In genomic region chr11:85311645-85312490, GRCm38 (mm10) we compare ENCODE assay signal across 8 mouse cellular contexts. TPM values are rescaled to one million over a fixed set of nuclear protein-coding genes. Genes with fewer than 3 reads are reported as not detected.
DNase-seq lines count a peak whose midpoint lies in the region; ATAC-seq and TF ChIP-seq lines count a peak whose summit lies in the region.

No protein-coding gene starts in this region.

- DNase-seq in CD8-positive naive resting alpha-beta T cell, adult 2 months (ENCODE audit: low read depth in 2 of 2, low spot score in 2 of 2), result peak; percentile 32 to 55
- peak; percentile 56 to 73 (median 59) for DNase-seq in liver, embryonic 14.5 days (ENCODE audit: low read depth in 3 of 3, low spot score in 3 of 3)
- DNase-seq in neural tube, embryonic 11.5 days (ENCODE audit: low spot score), result peak; percentile 69

- H3K4me1 ChIP-seq in bone marrow macrophage, adult 2 months (ENCODE audit: control insufficient read depth, insufficient read depth, low read length), result peaks cover 19% of the 10 kb centered on the region
- peaks cover 7% of the 10 kb centered on the region for H3K4me1 ChIP-seq in embryonic facial prominence, embryonic 15.5 days
- peaks cover 11% of the 10 kb centered on the region for H3K4me1 ChIP-seq in heart, embryonic 12.5 days (replicated peaks)
- H3K4me1 ChIP-seq in kidney, embryonic 15.5 days, result peaks cover 26% of the 10 kb centered on the region
- H3K4me1 ChIP-seq in liver, embryonic 14.5 days (replicated peaks; ENCODE audit: control insufficient read depth in 2 of 2, insufficient read depth in 2 of 2, low read length in 1 of 2), result peaks cover 12 to 15% of the 10 kb centered on the region in 2 experiments
- peaks cover 7% of the 10 kb centered on the region; the same call in 1 of the 2 replicates for H3K4me1 ChIP-seq in neural tube, embryonic 11.5 days (ENCODE audit: control insufficient read depth, insufficient read depth, low read length)
- H3K4me1 ChIP-seq in testis, adult 2 months (ENCODE audit: control insufficient read depth, insufficient read depth, low read length), result no peaks in the 10 kb centered on the region; the same call in 1 of the 2 replicates

- peak overlapping the region; percentile 83 for H3K4me2 ChIP-seq in embryonic facial prominence, embryonic 15.5 days (replicated peaks)
- peak overlapping the region; percentile 93 for H3K4me2 ChIP-seq in heart, embryonic 12.5 days
- peak overlapping the region; percentile 87 for H3K4me2 ChIP-seq in kidney, embryonic 15.5 days
- H3K4me2 ChIP-seq in liver, embryonic 14.5 days (ENCODE audit: low read depth), result peak overlapping the region; percentile 87
- peak overlapping the region; percentile 41 for H3K4me2 ChIP-seq in neural tube, embryonic 11.5 days (ENCODE audit: low read depth)

- peak overlapping the region; percentile 96 for H3K9ac ChIP-seq in embryonic facial prominence, embryonic 15.5 days
- peak overlapping the region; percentile 95 for H3K9ac ChIP-seq in heart, embryonic 12.5 days
- peak overlapping the region; percentile 96 for H3K9ac ChIP-seq in kidney, embryonic 15.5 days
- H3K9ac ChIP-seq in liver, embryonic 14.5 days (replicated peaks), result peak overlapping the region; percentile 99
- H3K9ac ChIP-seq in neural tube, embryonic 11.5 days (ENCODE audit: low read length), result peak overlapping the region; percentile 70

- no peak for TF ChIP-seq EP300 in liver, embryonic 14.5 days (IDR thresholded peaks at IDR 0.05; ENCODE audit: low read depth)

- WGBS in embryonic facial prominence, embryonic 15.5 days, result under 1% methylated on average over 56 of the region's 56 CpGs
- WGBS in heart, embryonic 12.5 days, result under 1% methylated on average over 55 of the region's 56 CpGs
- under 1% methylated on average over 56 of the region's 56 CpGs for WGBS in kidney, embryonic 15.5 days
- under 1% methylated on average over 56 of the region's 56 CpGs for WGBS in liver, embryonic 14.5 days (ENCODE audit: insufficient replicate concordance)
- WGBS in neural tube, embryonic 11.5 days, result 1% methylated on average over 56 of the region's 56 CpGs

- H3K27ac ChIP-seq in bone marrow macrophage, adult 2 months (ENCODE audit: insufficient read depth, low read depth, low read length), result peak overlapping the region; percentile 71
- peak overlapping the region; percentile 94 for H3K27ac ChIP-seq in embryonic facial prominence, embryonic 15.5 days (replicated peaks)
- H3K27ac ChIP-seq in heart, embryonic 12.5 days (ENCODE audit: poor library complexity, severe bottlenecking), result peak overlapping the region; percentile 89
- peak overlapping the region; percentile 96 for H3K27ac ChIP-seq in kidney, embryonic 15.5 days
- H3K27ac ChIP-seq in liver, embryonic 14.5 days, result peak overlapping the region; percentile 89
- H3K27ac ChIP-seq in neural tube, embryonic 11.5 days (ENCODE audit: low read depth, low read length), result peak overlapping the region; percentile 88
- H3K27ac ChIP-seq in testis, adult 2 months (ENCODE audit: control insufficient read depth, insufficient read depth, low read depth, low read length), result peak overlapping the region; percentile 95

- peak; percentile 22; the same call in 1 of the 2 replicates for ATAC-seq in embryonic facial prominence, embryonic 15.5 days (ENCODE audit: insufficient number of reproducible peaks, low FRiP score, low TSS enrichment, low read depth)
- ATAC-seq in heart, embryonic 12.5 days (ENCODE audit: insufficient number of reproducible peaks, low FRiP score), result peak; percentile 61
- ATAC-seq in kidney, embryonic 15.5 days (replicated peaks; ENCODE audit: low FRiP score), result peak; percentile 30
- ATAC-seq in liver, embryonic 14.5 days (ENCODE audit: insufficient read depth), result peak; percentile 34
- ATAC-seq in neural tube, embryonic 11.5 days (ENCODE audit: insufficient read depth, low FRiP score, low TSS enrichment), result no peak

- no peak for TF ChIP-seq POLR2A in bone marrow macrophage, adult 2 months (IDR thresholded peaks at IDR 0.05; ENCODE audit: borderline replicate concordance, low read depth, low read length)
- peak; percentile 76; the same call in 1 of the 2 replicates for TF ChIP-seq POLR2A in testis, adult 2 months (IDR thresholded peaks at IDR 0.05; ENCODE audit: control insufficient read depth, low read depth, low read length)

- H3K4me3 ChIP-seq in bone marrow macrophage, adult 2 months (ENCODE audit: insufficient read depth, low read length), result peak overlapping the region; percentile 88
- peak overlapping the region; percentile 95 for H3K4me3 ChIP-seq in embryonic facial prominence, embryonic 15.5 days (replicated peaks)
- peak overlapping the region; percentile 95 for H3K4me3 ChIP-seq in heart, embryonic 12.5 days
- peak overlapping the region; percentile 99 for H3K4me3 ChIP-seq in kidney, embryonic 15.5 days (replicated peaks)
- peak overlapping the region; percentile 93 to 100 for H3K4me3 ChIP-seq in liver, embryonic 14.5 days (ENCODE audit: insufficient read depth in 1 of 2, low read depth in 2 of 2, low read length in 2 of 2)
- H3K4me3 ChIP-seq in neural tube, embryonic 11.5 days (ENCODE audit: low read depth, low read length), result peak overlapping the region; percentile 66
- H3K4me3 ChIP-seq in testis, adult 2 months (ENCODE audit: control insufficient read depth, low read depth, low read length), result peak overlapping the region; percentile 97

- H3K9me3 ChIP-seq in embryonic facial prominence, embryonic 15.5 days (replicated peaks), result no peaks in the 10 kb centered on the region
- no peaks in the 10 kb centered on the region for H3K9me3 ChIP-seq in heart, embryonic 12.5 days (replicated peaks)
- no peaks in the 10 kb centered on the region for H3K9me3 ChIP-seq in kidney, embryonic 15.5 days (replicated peaks)
- H3K9me3 ChIP-seq in liver, embryonic 14.5 days (ENCODE audit: control insufficient read depth, low read length), result no peaks in the 10 kb centered on the region
- H3K9me3 ChIP-seq in neural tube, embryonic 11.5 days (ENCODE audit: control insufficient read depth, low read length), result no peaks in the 10 kb centered on the region

- no peak for TF ChIP-seq CTCF in bone marrow macrophage, adult 2 months (IDR thresholded peaks at IDR 0.05; ENCODE audit: low read depth, low read length)
- TF ChIP-seq CTCF in liver, embryonic 14.5 days (IDR thresholded peaks at IDR 0.05; ENCODE audit: low read depth), result peak; percentile 74
- TF ChIP-seq CTCF in testis, adult 2 months (IDR thresholded peaks at IDR 0.05; ENCODE audit: control insufficient read depth, insufficient read depth, insufficient replicate concordance, low read depth, low read length), result 0 out of 2 replicates have a peak, but pooled peaks have one; percentile 9

- H3K36me3 ChIP-seq in embryonic facial prominence, embryonic 15.5 days, result peaks cover 5% of the 10 kb centered on the region; the same call in 1 of the 2 replicates
- peaks cover 11% of the 10 kb centered on the region for H3K36me3 ChIP-seq in heart, embryonic 12.5 days
- peaks cover 12% of the 10 kb centered on the region for H3K36me3 ChIP-seq in kidney, embryonic 15.5 days
- peaks cover 15% of the 10 kb centered on the region for H3K36me3 ChIP-seq in liver, embryonic 14.5 days (replicated peaks; ENCODE audit: control insufficient read depth, insufficient read depth, low read depth)
- H3K36me3 ChIP-seq in neural tube, embryonic 11.5 days (ENCODE audit: control insufficient read depth, insufficient read depth, low read length), result 0 out of 2 replicates have a peak, but pooled peaks cover 3% of the 10 kb centered on the region
- no peaks in the 10 kb centered on the region; the same call in none of the 2 replicates for H3K36me3 ChIP-seq in testis, adult 2 months (ENCODE audit: control insufficient read depth, insufficient read depth, low read length)

- no peaks in the 10 kb centered on the region for H3K27me3 ChIP-seq in embryonic facial prominence, embryonic 15.5 days
- H3K27me3 ChIP-seq in heart, embryonic 12.5 days (replicated peaks), result no peaks in the 10 kb centered on the region
- H3K27me3 ChIP-seq in kidney, embryonic 15.5 days, result no peaks in the 10 kb centered on the region
- no peaks in the 10 kb centered on the region for H3K27me3 ChIP-seq in liver, embryonic 14.5 days (ENCODE audit: control insufficient read depth, insufficient read depth, low read length)
- H3K27me3 ChIP-seq in neural tube, embryonic 11.5 days (ENCODE audit: control insufficient read depth, insufficient read depth, low read length), result no peaks in the 10 kb centered on the region
- no peaks in the 10 kb centered on the region for H3K27me3 ChIP-seq in testis, adult 2 months (ENCODE audit: control insufficient read depth, insufficient read depth, low read length)

RNA-seq across cellular contexts. Expression of gene Ppm1d, which starts 0.8 kb away (rescaled TPM):
- 12.2 and 14.0 TPM in 2 replicates for polyA plus RNA-seq in bone marrow macrophage, adult 2 months (2012; ENCODE audit: insufficient read depth, insufficient read length, missing spikeins)
- polyA plus RNA-seq in embryonic facial prominence, embryonic 15.5 days (2015; fragmentation: Nextera tagmentation; extraction: Ambion mirVana), result 17.0 and 17.1 TPM in 2 replicates
- polyA plus RNA-seq in heart, embryonic 12.5 days (2016; fragmentation: Nextera tagmentation; extraction: Ambion mirVana), result 17.7 and 18.5 TPM in 2 replicates
- polyA plus RNA-seq in kidney, embryonic 15.5 days (2015; fragmentation: Nextera tagmentation; extraction: Ambion mirVana), result 19.2 and 20.2 TPM in 2 replicates
- 8.1 and 12.5 TPM in 2 replicates for polyA plus RNA-seq in liver, embryonic 14.5 days (2012; rRNA removed)
- polyA plus RNA-seq in liver, embryonic 14.5 days (2014; fragmentation: Nextera tagmentation; extraction: Ambion mirVana), result 21.9 and 23.5 TPM in 2 replicates
- 28.0 and 29.9 TPM in 2 replicates for polyA plus RNA-seq in neural tube, embryonic 11.5 days (2014; fragmentation: Nextera tagmentation; extraction: Ambion mirVana)
- 106 TPM in 2 replicates for polyA plus RNA-seq in testis, adult 2 months (2012; rRNA removed)

RNA-seq across cellular contexts. Expression of gene Bcas3, which starts 41.1 kb away (rescaled TPM):
- 35.1 and 37.9 TPM in 2 replicates for polyA plus RNA-seq in bone marrow macrophage, adult 2 months (2012; ENCODE audit: insufficient read depth, insufficient read length, missing spikeins)
- polyA plus RNA-seq in embryonic facial prominence, embryonic 15.5 days (2015; fragmentation: Nextera tagmentation; extraction: Ambion mirVana), result 27.0 and 32.7 TPM in 2 replicates
- 16.1 and 20.6 TPM in 2 replicates for polyA plus RNA-seq in heart, embryonic 12.5 days (2016; fragmentation: Nextera tagmentation; extraction: Ambion mirVana)
- polyA plus RNA-seq in kidney, embryonic 15.5 days (2015; fragmentation: Nextera tagmentation; extraction: Ambion mirVana), result 26.2 and 28.2 TPM in 2 replicates
- polyA plus RNA-seq in liver, embryonic 14.5 days (2012; rRNA removed), result 6.9 and 7.2 TPM in 2 replicates
- 16.9 and 17.5 TPM in 2 replicates for polyA plus RNA-seq in liver, embryonic 14.5 days (2014; fragmentation: Nextera tagmentation; extraction: Ambion mirVana)
- 42.2 and 44.3 TPM in 2 replicates for polyA plus RNA-seq in neural tube, embryonic 11.5 days (2014; fragmentation: Nextera tagmentation; extraction: Ambion mirVana)
- polyA plus RNA-seq in testis, adult 2 months (2012; rRNA removed), result 21.8 and 23.4 TPM in 2 replicates

Comparison
In these comparisons a context has a peak if more than half of its experiments do, and no peak if none do; other contexts are left out.
1. H3K4me2 ChIP-seq: peak in every context shown above with its lines; median percentile 93 in heart, embryonic 12.5 days; 87 in kidney, embryonic 15.5 days; 87 in liver, embryonic 14.5 days; 83 in embryonic facial prominence, embryonic 15.5 days; 41 in neural tube, embryonic 11.5 days.